Mouse (Mus musculus): ENCODE data around the gene Asl. TPM values are rescaled to one million over a fixed set of nuclear protein-coding genes. Genes with fewer than 3 reads are reported as not detected.
A peak's percentile ranks its signal among the peaks of the same experiment; 100 is the strongest.

Gene Asl
- polyA plus RNA-seq, 1 experiment from 2014 or later = 44.4 TPM

- H3K9ac ChIP-seq = no peak overlapping the region
- no peak for ATAC-seq (ENCODE audit: low read depth)
- H3K27me3 ChIP-seq = no peaks in the 10 kb centered on the region
- 80% methylated on average over 12 of the region's 12 CpGs for WGBS
- no peak overlapping the region for H3K4me2 ChIP-seq
- H3K4me1 ChIP-seq (replicated peaks) = no peaks in the 10 kb centered on the region
- peak overlapping the region; percentile 38; the same call in 1 of the 2 replicates for H3K27ac ChIP-seq (replicated peaks)
- H3K36me3 ChIP-seq = peaks cover 39% of the 10 kb centered on the region
- no peak overlapping the region for H3K4me3 ChIP-seq
- no peaks in the 10 kb centered on the region for H3K9me3 ChIP-seq
These were observed 30.6 kb upstream of the Asl start for GRCm38 (mm10) chr5:130059413-130060328.

GRCm38 (mm10) chr5:130056303-130056702 is 27.3 kb upstream of the Asl start:
- ATAC-seq (ENCODE audit: low read depth) = no peak
- no peaks in the 10 kb centered on the region for H3K9me3 ChIP-seq

GRCm38 (mm10) chr5:130055688-130056087 is 26.6 kb upstream of the Asl start:
- Histone ChIP-seq H3K27ac (replicated peaks) (no peak overlapping the region), H3K4me2 (no peak overlapping the region), H3K36me3 (peaks cover 47% of the 10 kb centered on the region), H3K4me1 (replicated peaks) (no peaks in the 10 kb centered on the region), H3K9ac (no peak overlapping the region), H3K4me3 (no peak overlapping the region), H3K9me3 (no peaks in the 10 kb centered on the region), H3K27me3 (no peaks in the 10 kb centered on the region)
- no peak for ATAC-seq (ENCODE audit: low read depth)
- whole genome bisulfite sequencing = 93% methylated on average over 4 of the region's 4 CpGs

More at GRCm38 (mm10) chr5:130056303-130056702, 27.3 kb upstream of the Asl start:
- peaks cover 45% of the 10 kb centered on the region for H3K36me3 ChIP-seq
- H3K4me2 ChIP-seq = no peak overlapping the region
- no peak overlapping the region for H3K9ac ChIP-seq
- WGBS = 96% methylated on average over 2 of the region's 2 CpGs
- H3K27me3 ChIP-seq = no peaks in the 10 kb centered on the region
- H3K4me3 ChIP-seq = no peak overlapping the region
- H3K4me1 ChIP-seq (replicated peaks) = no peaks in the 10 kb centered on the region
- no peak overlapping the region for H3K27ac ChIP-seq (replicated peaks)

- peaks cover 4% of the 10 kb centered on the region; the same call in 1 of the 2 replicates for H3K4me1 ChIP-seq (replicated peaks)
- 93% methylated on average over 6 of the region's 6 CpGs for WGBS
- no peak overlapping the region for H3K4me2 ChIP-seq
- no peaks in the 10 kb centered on the region for H3K27me3 ChIP-seq
- H3K27ac ChIP-seq (replicated peaks) = no peak overlapping the region
- H3K9me3 ChIP-seq = no peaks in the 10 kb centered on the region
- no peak for ATAC-seq (ENCODE audit: low read depth)
- H3K36me3 ChIP-seq = peaks cover 55% of the 10 kb centered on the region
- H3K9ac ChIP-seq = no peak overlapping the region
- no peak overlapping the region for H3K4me3 ChIP-seq
These were observed 23.9 kb upstream of the Asl start for GRCm38 (mm10) chr5:130052955-130053354.

- WGBS = 82% methylated on average over 5 of the region's 5 CpGs
- H3K4me3 ChIP-seq = no peak overlapping the region
- H3K4me2 ChIP-seq = no peak overlapping the region
- H3K9ac ChIP-seq = no peak overlapping the region
- no peaks in the 10 kb centered on the region for H3K27me3 ChIP-seq
- H3K27ac ChIP-seq (replicated peaks) = no peak overlapping the region
- peaks cover 58% of the 10 kb centered on the region for H3K36me3 ChIP-seq
- no peaks in the 10 kb centered on the region for H3K9me3 ChIP-seq
- no peak for ATAC-seq (ENCODE audit: low read depth)
- peaks cover 4% of the 10 kb centered on the region; the same call in 1 of the 2 replicates for H3K4me1 ChIP-seq (replicated peaks)
These were observed 23.5 kb upstream of the Asl start for GRCm38 (mm10) chr5:130052510-130052909.

GRCm38 (mm10) chr5:130051073-130051860 is 22.2 kb upstream of the Asl start:
- H3K4me2 ChIP-seq = no peak overlapping the region

GRCm38 (mm10) chr5:130050416-130050815 is 21.4 kb upstream of the Asl start:
- Histone ChIP-seq H3K9me3 (no peaks in the 10 kb centered on the region), H3K36me3 (peaks cover 75% of the 10 kb centered on the region), H3K4me2 (no peak overlapping the region), H3K27me3 (no peaks in the 10 kb centered on the region), H3K27ac (replicated peaks) (no peak overlapping the region), H3K9ac (no peak overlapping the region), H3K4me1 (replicated peaks) (peaks cover 4% of the 10 kb centered on the region; the same call in 1 of the 2 replicates), H3K4me3 (no peak overlapping the region)
- WGBS = 68% methylated on average over 6 of the region's 6 CpGs
- ATAC-seq (ENCODE audit: low read depth) = no peak

More at GRCm38 (mm10) chr5:130051073-130051860, 22.2 kb upstream of the Asl start:
- no peaks in the 10 kb centered on the region for H3K9me3 ChIP-seq
- peaks cover 4% of the 10 kb centered on the region; the same call in 1 of the 2 replicates for H3K4me1 ChIP-seq (replicated peaks)
- no peaks in the 10 kb centered on the region for H3K27me3 ChIP-seq
- no peak overlapping the region for H3K4me3 ChIP-seq
- ATAC-seq (ENCODE audit: low read depth) = no peak
- no peak overlapping the region for H3K27ac ChIP-seq (replicated peaks)
- 89% methylated on average over 15 of the region's 15 CpGs for WGBS
- peaks cover 70% of the 10 kb centered on the region for H3K36me3 ChIP-seq
- no peak overlapping the region for H3K9ac ChIP-seq

GRCm38 (mm10) chr5:130048786-130049520 is 19.9 kb upstream of the Asl start:
- Histone ChIP-seq H3K36me3 (peaks cover 85% of the 10 kb centered on the region), H3K4me1 (replicated peaks) (peaks cover 4% of the 10 kb centered on the region; the same call in 1 of the 2 replicates), H3K4me3 (no peak overlapping the region), H3K27ac (replicated peaks) (peak overlapping the region; percentile 50; the same call in 1 of the 2 replicates), H3K9me3 (no peaks in the 10 kb centered on the region), H3K27me3 (no peaks in the 10 kb centered on the region), H3K4me2 (no peak overlapping the region), H3K9ac (no peak overlapping the region)
- ATAC-seq (ENCODE audit: low read depth) = no peak
- WGBS = 81% methylated on average over 15 of the region's 15 CpGs

GRCm38 (mm10) chr5:130047013-130047412 is 18.0 kb upstream of the Asl start:
- Histone ChIP-seq H3K27me3 (no peaks in the 10 kb centered on the region), H3K9ac (no peak overlapping the region), H3K27ac (replicated peaks) (no peak overlapping the region), H3K4me3 (no peak overlapping the region), H3K4me1 (replicated peaks) (peaks cover 4% of the 10 kb centered on the region; the same call in 1 of the 2 replicates), H3K9me3 (no peaks in the 10 kb centered on the region), H3K36me3 (peaks cover 89% of the 10 kb centered on the region), H3K4me2 (no peak overlapping the region)
- WGBS = 68% methylated on average over 6 of the region's 6 CpGs
- no peak for ATAC-seq (ENCODE audit: low read depth)

GRCm38 (mm10) chr5:130046589-130046988 is 17.5 kb upstream of the Asl start:
- H3K4me3 ChIP-seq = no peak overlapping the region
- H3K36me3 ChIP-seq = peaks cover 90% of the 10 kb centered on the region
- no peak overlapping the region for H3K9ac ChIP-seq
- peaks cover 4% of the 10 kb centered on the region; the same call in 1 of the 2 replicates for H3K4me1 ChIP-seq (replicated peaks)
- ATAC-seq (ENCODE audit: low read depth) = no peak
- H3K27ac ChIP-seq (replicated peaks) = no peak overlapping the region
- no peak overlapping the region for H3K4me2 ChIP-seq
- no peaks in the 10 kb centered on the region for H3K27me3 ChIP-seq
- no peaks in the 10 kb centered on the region for H3K9me3 ChIP-seq
- WGBS = 89% methylated on average over 10 of the region's 10 CpGs

GRCm38 (mm10) chr5:130046100-130046499 is 17.1 kb upstream of the Asl start:
- H3K9ac ChIP-seq = no peak overlapping the region
- ATAC-seq (ENCODE audit: low read depth) = no peak
- no peaks in the 10 kb centered on the region for H3K27me3 ChIP-seq
- H3K4me3 ChIP-seq = no peak overlapping the region
- H3K27ac ChIP-seq (replicated peaks) = no peak overlapping the region
- WGBS = 91% methylated on average over 7 of the region's 7 CpGs
- H3K4me2 ChIP-seq = no peak overlapping the region
- no peaks in the 10 kb centered on the region for H3K9me3 ChIP-seq
- H3K4me1 ChIP-seq (replicated peaks) = peaks cover 4% of the 10 kb centered on the region; the same call in 1 of the 2 replicates
- peaks cover 90% of the 10 kb centered on the region for H3K36me3 ChIP-seq
